Mouse (Mus musculus) kidney, adult 8-10 months (tissue): ENCODE measurements at regions not wholly inside any gene's neighbourhood (a gene's known extent, or its start where the extent isn't known, plus 50 kb on each side); places are given as distances from the start of the nearest gene placed in this dataset.

Source experiments
- DNase-seq, 2 experiments: peaks; one replicate each; pipeline ENCODE4 v3.0.0; 2022

GRCm38 (mm10) chr3:143685742-143686141 is 519.3 kb downstream of the Lmo4 start:
- DNase-seq, result no peak

GRCm38 (mm10) chr3:143678186-143678585 is 526.8 kb downstream of the Lmo4 start:
- no peak for DNase-seq

GRCm38 (mm10) chr3:143674855-143675254 is 530.2 kb downstream of the Lmo4 start:
- no peak for DNase-seq

- no peak for DNase-seq
Observed at GRCm38 (mm10) chr3:143674446-143674845, 530.6 kb downstream of the Lmo4 start.

DNA sequence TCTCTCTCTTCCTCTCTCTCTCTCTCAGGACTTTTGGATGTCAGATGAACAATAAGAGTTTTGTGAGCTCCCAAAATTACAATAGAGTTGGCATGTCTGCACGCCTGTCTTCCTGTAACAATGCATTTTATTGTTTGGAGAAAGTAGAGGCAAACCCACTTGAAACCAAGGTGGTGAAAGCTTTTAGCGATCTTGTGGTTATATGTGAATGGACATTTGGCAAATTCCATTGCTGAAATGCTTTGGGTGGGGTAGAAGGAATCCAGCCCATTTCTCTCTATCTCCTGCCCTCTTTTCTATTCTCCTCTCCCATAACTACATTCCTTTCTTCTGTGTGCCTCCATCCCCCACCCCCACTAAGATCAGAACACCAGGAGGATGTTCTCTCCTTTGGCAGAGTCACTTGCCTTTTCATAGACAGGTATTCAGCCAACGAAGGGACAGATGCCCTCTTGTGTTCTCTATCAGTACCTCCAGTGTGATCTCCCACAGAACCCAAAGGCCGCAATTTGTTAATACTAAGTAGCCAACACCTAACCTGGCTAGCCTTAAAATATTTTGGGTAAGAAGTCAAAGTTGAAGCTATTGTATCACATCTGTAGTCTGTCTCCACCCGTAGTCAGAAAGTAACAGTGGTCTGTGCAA is 542.9 kb downstream of the Lmo4 start:
- DNase-seq, result no peak

DNA sequence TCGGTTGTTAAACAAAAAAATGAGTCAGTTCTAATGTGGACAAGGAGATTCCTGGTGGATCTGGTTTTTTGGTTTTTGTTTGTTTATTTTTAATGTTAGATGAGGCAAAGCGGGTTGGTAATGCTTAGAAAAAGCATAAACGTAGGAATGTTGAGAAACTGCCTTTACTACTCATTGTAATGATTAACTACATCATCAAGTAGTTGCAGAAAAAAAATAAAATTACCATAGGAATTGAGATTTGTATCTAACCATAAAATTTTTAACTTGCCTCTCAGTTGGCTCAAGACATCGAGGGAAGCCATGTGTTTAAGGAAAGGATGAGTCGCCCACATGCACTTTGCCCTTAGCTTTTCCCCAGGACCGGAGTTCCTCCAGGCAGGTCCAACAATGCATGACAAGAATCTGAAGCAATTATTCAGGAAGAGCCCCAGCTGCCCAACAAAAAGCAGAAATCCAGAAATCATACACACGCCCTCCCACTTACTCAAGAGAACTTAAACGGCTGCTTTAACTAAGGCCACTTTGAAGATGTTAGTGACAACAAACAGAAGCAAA is 545.5 kb downstream of the Lmo4 start:
- DNase-seq, result peak; percentile 13 to 29

- no peak for DNase-seq
Observed at GRCm38 (mm10) chr3:143647237-143647636, 557.8 kb downstream of the Lmo4 start.

GRCm38 (mm10) chr3:143646836-143647235 is 558.2 kb downstream of the Lmo4 start:
- no peak for DNase-seq

GRCm38 (mm10) chr3:143633036-143633435 is 572.0 kb downstream of the Lmo4 start:
- no peak for DNase-seq

- no peak for DNase-seq
Observed at GRCm38 (mm10) chr3:143631183-143631582, 573.8 kb downstream of the Lmo4 start.

GRCm38 (mm10) chr3:143624906-143625305 is 580.1 kb downstream of the Lmo4 start:
- DNase-seq, result no peak

GRCm38 (mm10) chr3:143622275-143622674 is 582.7 kb downstream of the Lmo4 start:
- DNase-seq, result no peak

GRCm38 (mm10) chr3:143619125-143619524 is 585.9 kb downstream of the Lmo4 start:
- DNase-seq, result no peak

GRCm38 (mm10) chr3:143614895-143615294 is 590.1 kb downstream of the Lmo4 start:
- DNase-seq, result no peak

GRCm38 (mm10) chr3:143614004-143614403 is 591.0 kb downstream of the Lmo4 start:
- DNase-seq, result no peak

DNA sequence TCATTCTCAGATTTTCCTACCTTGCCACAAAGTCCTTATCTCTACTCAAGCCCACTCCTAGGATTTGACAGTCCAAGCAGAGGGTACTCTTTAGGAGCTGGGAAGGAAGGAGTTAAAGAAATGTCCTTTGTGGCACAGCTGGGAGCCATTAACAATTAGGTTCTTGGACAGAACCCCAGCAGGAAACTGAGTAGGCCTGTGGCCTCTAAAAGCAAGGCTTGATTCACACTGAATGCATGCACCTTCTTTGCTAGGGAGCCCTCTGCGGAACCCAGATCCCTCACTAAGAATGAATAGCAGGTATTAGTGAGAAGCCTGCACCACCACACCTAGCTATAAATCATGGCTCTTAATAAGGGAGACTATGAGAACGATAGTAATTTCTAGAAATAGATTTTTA is 595.3 kb downstream of the Lmo4 start:
- DNase-seq, result no peak

GRCm38 (mm10) chr3:143599120-143599519 is 605.9 kb downstream of the Lmo4 start:
- DNase-seq, result peak; percentile 28 to 58

DNA sequence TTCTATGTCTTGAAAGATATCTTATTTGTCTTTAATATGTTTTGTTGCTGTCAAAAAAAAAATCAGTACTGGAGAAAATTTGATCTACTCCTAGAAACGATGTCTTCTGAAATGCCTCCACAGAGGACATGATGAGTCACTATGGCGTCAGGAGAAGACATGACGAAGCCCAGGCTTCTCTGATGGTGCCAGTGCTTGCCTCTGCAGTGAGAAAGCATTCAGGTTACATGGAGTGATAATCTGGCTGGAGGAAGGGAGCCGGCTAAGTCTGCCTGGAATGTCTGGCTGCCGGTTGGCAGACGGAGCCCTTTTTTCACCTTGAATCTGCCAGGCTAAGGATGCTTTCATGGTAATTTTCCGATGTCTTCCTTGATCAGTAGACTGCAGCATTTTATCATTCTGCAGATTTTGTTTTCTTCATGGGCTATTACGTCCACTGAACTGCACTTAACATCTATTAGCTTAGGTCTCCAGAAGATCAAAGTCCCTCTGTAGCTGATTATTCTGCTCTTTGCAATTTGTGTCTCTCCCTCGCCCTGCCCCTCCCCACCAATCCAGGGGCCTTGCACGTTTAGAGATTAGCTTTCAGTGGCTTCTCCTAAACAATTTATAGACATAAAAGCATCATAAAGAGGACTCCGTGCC is 607.9 kb downstream of the Lmo4 start:
- no peak for DNase-seq

GRCm38 (mm10) chr3:143596011-143596683 is 608.9 kb downstream of the Lmo4 start:
- no peak for DNase-seq

- no peak for DNase-seq
Observed at GRCm38 (mm10) chr3:143595081-143595480, 609.9 kb downstream of the Lmo4 start.

GRCm38 (mm10) chr3:143594676-143595075 is 610.3 kb downstream of the Lmo4 start:
- DNase-seq, result no peak

GRCm38 (mm10) chr3:143586653-143587052 is 618.4 kb downstream of the Lmo4 start:
- DNase-seq, result no peak

GRCm38 (mm10) chr3:143584692-143585603 is 620.1 kb downstream of the Lmo4 start:
- no peak for DNase-seq
